Mouse (Mus musculus) ovary, adult 10 weeks (tissue): ENCODE data around the gene Nyx. TPM values are rescaled to one million over a fixed set of nuclear protein-coding genes. Genes with fewer than 3 reads are reported as not detected.

Source experiments
- polyA plus RNA-seq: library from polyadenylated mRNA; stranded (reverse); fragments of 350-450 nt; fragmentation: Illumina TruSeq; extraction: RNeasy Lipid Tissue Mini Kit (QIAGEN cat#74804); gene quantifications from one replicate; pipeline ENCODE4 v1.2.3, GENCODE M21; 2014

Gene Nyx
- 0.54 TPM for polyA plus RNA-seq

DNA sequence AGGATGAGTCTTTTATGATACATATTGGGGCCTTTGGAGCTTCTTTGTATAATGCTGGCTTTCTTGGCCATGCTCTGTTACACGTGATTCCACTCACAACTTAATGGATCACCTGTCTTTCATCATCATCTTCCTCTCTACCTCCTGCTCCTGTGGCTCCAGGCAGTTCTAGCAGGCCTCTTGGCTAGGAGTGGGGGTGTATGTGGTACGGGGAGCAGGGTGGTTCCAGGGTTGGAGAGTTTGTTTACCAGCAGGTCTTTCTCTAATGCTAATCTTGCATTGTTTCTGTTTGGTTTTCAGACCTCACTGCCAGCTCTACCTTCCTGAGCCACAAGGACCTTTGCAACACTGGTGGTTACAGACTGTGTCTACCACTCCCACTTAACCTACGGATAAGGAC, at the start of gene Nyx:
Gene Nyx (plus strand): TSS at position 301 of the 400 bp plus-strand sequence.

Other genes starting within 250 kb of the Nyx start
- 974 TPM for gene Ddx3x, start 185.1 kb upstream of the Nyx start, polyA plus RNA-seq
- 9.8 TPM for gene Gpr34, start 166.0 kb downstream of the Nyx start, polyA plus RNA-seq
- gene Gpr82, start 195.3 kb downstream of the Nyx start, polyA plus RNA-seq: 21.5 TPM